Mouse (Mus musculus): ENCODE data around the gene Ubr7. TPM values are rescaled to one million over a fixed set of nuclear protein-coding genes. Genes with fewer than 3 reads are reported as not detected.

The Ubr7 gene
- total RNA-seq, 1 experiment from 2014 or later: 32.4 TPM

- no peak for DNase-seq
Observed at GRCm38 (mm10) chr12:102743036-102743588, 14.7 kb upstream of the Ubr7 start.

- DNase-seq: peak; percentile 95
Observed at GRCm38 (mm10) chr12:102743589-102744574, 13.9 kb upstream of the Ubr7 start, which contains the start of the genes Moap1 and Tmem251. Moap1 (minus strand) TSS chr12:102743661. Tmem251 (plus strand) TSS chr12:102743762.

GRCm38 (mm10) chr12:102744839-102745238 is 12.9 kb upstream of the Ubr7 start:
- no peak for DNase-seq

DNA sequence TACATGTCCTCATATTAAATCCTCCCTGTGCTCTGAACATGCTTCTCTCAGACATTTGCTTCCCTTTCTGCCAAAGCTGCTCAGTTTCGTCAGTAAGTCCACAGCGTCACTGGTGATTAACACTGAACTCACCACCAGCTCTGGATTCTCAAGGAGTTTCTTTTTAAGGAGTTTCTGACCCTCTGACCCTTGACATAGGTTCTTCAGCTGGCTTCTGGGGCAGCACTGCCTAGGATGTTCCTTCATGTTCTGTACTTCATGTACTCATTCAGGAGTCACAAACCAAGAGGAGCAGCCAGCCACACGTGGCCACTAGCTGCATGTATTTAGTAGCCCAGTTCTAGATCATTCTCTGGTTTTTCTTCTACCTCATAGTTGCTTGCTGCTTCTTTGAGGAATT is 9.5 kb upstream of the Ubr7 start:
- no peak for DNase-seq

DNA sequence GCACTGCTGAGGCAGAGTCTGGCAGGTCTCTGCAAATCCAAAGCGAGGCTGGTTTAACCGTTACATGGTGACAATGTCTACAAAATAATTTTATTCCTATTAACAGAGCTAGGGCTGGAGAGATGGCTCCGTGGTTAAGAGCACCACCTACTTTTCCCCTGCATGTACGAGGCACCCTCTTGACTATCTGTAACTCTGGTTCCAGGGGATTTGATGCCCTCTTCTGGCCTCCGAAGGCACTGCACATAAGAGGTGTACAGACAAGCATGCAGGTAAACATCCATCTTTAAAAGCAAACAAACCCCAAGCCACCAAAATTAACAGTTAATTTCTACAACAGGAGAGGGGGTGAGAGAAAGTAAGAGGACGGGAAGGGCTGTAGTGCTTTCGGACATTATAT is 1.5 kb upstream of the Ubr7 start:
- DNase-seq: peak; percentile 56

GRCm38 (mm10) chr12:102757055-102757688 is 595 bp upstream of the Ubr7 start:
- peak; percentile 93 for DNase-seq

GRCm38 (mm10) chr12:102758403-102758756 is 613 bp downstream of the Ubr7 start, which contains the start of gene Gm20604:
Gm20604 (minus strand) TSS chr12:102758672.
- DNase-seq: no peak

GRCm38 (mm10) chr12:102758936-102759335 is 1.2 kb downstream of the Ubr7 start:
- DNase-seq: peak; percentile 51

DNA sequence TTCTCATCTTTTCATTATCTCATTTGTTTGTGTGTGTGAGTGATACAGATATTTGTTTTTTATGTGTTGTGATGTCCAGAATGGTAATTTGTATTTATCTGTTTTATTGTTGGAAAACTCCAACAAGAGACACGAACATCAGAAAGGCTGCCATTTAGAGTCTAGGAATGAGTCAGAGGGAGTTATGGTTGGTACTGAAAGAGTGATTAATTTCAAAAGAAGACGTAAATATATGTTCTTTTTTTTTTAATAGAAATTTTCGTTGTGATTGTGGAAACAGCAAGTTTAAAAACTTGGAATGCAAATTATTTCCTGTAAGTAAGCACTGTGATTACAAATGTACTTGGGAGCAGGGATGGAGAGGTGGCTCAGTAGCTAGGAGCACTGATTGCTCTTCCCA is 3.9 kb downstream of the Ubr7 start:
- no peak for DNase-seq

DNA sequence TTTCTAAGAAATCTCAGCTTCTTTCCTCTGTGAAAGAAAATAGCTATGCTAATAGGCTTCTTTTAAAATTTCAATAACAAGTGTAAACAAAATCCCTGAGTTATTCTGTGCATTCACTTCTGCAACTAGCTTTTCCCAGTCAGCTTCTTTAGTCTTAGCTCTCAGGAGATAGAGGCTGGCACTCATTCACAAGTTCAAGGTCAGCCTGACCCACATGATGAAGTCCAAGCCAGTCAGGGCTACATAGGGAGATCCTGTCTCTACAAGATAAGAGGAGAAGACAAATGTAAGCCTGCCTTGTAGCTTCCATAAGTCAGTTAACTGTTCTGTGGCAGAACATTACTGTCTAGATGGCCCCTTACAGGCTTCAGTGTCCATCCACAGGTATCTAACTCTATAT is 5.9 kb downstream of the Ubr7 start:
- DNase-seq: peak; percentile 59

- no peak for DNase-seq
Observed at GRCm38 (mm10) chr12:102769000-102769399, 11.2 kb downstream of the Ubr7 start.

GRCm38 (mm10) chr12:102771601-102772000 is 13.8 kb downstream of the Ubr7 start:
- no peak for DNase-seq

- no peak for DNase-seq
Observed at GRCm38 (mm10) chr12:102772676-102773075, 14.9 kb downstream of the Ubr7 start.

GRCm38 (mm10) chr12:102776035-102776434 is 18.3 kb downstream of the Ubr7 start:
- DNase-seq: no peak

DNA sequence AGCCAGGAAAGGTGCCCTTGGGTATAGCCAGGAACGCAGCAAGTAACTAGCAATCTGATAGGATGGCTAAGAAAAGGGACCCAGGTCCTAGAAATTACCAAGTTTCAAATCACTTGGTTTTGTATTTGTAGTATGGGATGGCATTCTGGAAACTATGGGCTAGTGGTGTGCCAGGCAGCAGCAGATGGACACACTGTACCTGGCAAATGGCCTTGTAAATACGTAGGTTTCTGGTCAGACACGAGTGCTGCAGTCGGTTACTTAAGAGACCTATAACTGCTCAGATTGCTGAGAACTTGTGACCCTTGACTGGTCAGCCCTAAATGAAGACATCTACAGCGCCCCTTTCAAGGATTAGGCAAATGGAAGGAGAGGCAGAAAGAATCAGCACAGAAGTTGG is 20.4 kb downstream of the Ubr7 start:
- DNase-seq: no peak

GRCm38 (mm10) chr12:102779452-102779851 is 21.7 kb downstream of the Ubr7 start:
- peak; percentile 31 for DNase-seq

DNA sequence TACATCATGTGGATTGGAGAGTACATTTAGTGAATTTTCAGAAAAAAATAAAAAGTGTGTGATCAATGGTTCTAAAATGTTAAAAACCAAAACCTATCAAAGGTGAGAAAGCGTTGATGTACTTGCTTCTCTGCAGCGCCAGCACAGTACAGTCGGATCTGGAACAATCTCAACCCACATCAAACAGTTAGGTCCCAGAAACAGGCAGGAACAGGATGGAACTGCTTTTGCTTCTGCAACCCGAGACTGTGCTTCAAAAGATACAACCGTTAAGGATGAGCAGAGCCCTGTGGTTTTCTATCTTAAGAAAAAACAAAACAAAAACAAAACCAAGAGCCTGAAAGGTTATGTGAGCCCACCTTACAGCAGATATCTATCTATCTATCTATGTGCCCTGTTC is 25.1 kb downstream of the Ubr7 start:
- DNase-seq: no peak

GRCm38 (mm10) chr12:102784899-102785592 is 27.3 kb downstream of the Ubr7 start:
- no peak for DNase-seq

DNA sequence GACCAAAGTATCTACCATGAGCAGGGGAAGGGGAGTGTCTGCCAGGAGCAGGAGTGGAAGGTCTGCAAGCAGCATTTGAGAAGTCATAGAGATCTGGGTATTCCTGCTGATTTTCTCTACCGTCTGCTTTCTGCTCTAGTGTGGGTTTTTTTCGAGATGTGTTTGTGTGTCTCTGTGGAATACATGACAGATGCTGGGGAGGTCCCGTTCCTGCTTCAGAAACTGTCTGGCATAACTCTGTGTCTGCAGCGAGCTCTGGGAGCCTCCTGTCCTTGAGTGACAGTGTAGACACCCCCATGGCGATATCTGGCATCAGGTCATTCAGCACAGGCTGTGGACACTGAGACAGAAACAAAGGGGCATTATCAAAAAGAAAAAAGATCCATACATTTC is 27.8 kb downstream of the Ubr7 start:
- no peak for DNase-seq

DNA sequence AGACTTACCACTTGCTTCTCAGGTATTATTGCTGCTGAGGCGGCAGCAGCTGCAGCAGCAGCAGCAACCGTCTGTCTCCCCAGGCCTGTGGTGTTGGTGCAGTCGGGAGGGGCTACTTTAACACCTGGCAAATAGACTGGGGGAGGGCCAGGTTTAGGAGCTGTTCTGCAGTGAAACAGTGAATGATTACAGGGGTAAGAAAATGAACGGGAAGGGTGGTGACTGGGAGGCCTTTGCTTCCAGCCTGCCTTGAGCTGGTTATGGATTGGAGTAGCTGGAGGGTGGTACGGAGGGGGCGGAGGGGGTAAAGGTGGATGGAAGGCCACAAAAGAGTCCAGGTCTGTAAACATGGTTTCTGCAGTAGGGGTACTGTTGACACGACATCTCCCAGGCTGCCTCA is 30.2 kb downstream of the Ubr7 start:
- no peak for DNase-seq

DNA sequence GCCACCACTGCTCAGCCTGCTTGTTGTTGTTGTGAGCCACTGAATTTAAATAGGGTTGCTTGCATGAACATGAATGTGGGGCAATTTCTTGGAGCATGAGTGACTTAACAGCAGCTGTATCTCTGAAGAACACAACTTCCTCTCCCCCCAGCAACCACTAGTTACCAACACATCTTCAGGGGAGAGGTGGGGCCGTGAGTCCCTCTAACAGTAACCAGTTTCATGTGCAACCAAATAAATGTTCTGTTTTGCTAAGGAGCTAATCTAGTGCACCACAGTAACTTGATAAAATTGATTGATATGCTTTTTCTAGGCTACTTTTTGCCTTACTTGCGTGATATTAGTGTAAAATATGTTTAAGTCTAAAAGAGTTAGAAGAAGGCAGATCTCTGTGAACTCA is 41.8 kb downstream of the Ubr7 start:
- no peak for DNase-seq

DNA sequence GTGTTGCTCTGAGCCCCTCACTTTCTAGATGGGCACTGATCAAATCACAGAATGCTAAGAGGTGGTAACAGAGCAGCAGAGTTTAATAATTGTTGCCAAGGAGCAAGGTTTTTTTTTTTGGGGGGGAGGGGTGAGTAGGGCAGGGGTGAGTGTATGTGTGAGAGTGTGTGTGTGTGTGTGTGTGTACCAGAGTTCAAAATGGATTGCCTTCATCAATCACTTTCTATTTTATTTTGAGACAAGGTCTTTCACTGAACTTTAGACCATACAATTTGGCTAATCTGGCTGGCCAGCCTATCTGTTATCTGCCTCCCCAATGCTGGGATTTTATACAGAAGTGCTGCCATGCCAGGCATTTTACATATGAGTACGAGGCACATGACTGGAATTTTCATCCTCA is 57.1 kb downstream of the Ubr7 start:
- DNase-seq: no peak

DNA sequence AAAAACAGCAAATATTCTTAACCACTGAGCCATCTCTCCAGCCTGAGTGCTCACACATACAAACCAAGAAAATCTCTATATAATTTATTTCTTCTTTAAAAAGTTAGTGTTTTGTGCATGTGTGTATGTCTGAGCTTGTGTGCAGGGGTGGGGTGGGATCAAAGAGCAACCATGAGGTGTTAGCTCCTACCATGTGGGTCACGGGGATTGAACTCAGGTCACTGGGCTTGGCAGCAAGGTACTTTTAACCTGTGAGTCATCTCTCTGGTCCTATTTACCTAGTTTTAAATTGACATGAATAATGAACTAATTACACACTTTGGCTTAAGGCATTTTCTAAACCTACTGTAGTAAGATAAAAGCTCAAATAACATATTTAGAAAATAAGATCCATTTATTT is 68.6 kb downstream of the Ubr7 start:
- no peak for DNase-seq

All from adrenal gland, postnatal 14 days (tissue).